Mouse (Mus musculus) G1E (cell line): Measurements from ENCODE around the gene Slc37a1.

ENCODE experiments used
- CTCF ChIP-seq: IDR thresholded peaks from 2 replicates; pipeline ENCODE4 v1.5.1; 2012; ENCODE audit warnings: low read depth, low read length, inconsistent platforms, mixed read lengths
- GATA1 ChIP-seq: IDR thresholded peaks from 2 replicates; pipeline ENCODE4 v1.6.1; 2012; ENCODE audit warnings: borderline replicate concordance, low read length, inconsistent platforms, mixed read lengths
- POLR2AphosphoS5 ChIP-seq: IDR thresholded peaks from 2 replicates; pipeline ENCODE4 v1.6.1; 2012; ENCODE audit warnings: low read depth, low read length, inconsistent platforms; ENCODE audit not compliant: insufficient replicate concordance
- TAL1 ChIP-seq: conservative IDR thresholded peaks from 2 replicates; pipeline ENCODE4 v1.6.1; 2012; ENCODE audit warnings: low read depth, low read length, inconsistent platforms, mixed read lengths

GRCm38 (mm10) chr17:31342191-31342590, 55.6 kb downstream of the Slc37a1 start:
- TF ChIP-seq TAL1 (no peak), CTCF (no peak), GATA1 (no peak), POLR2AphosphoS5 (no peak)
